Mouse (Mus musculus) cerebral cortex, adult 2 months (tissue): ENCODE measurements around the gene Hpd.

Source experiments
- WGBS: fragments of 180-500 bp; shearing (Covaris S2); methylation state at CpG from one replicate; pipeline ENCODE4 v1.1.7; 2018; 5-methylcytosine and 5-hydroxymethylcytosine counted together

The Hpd gene

DNA sequence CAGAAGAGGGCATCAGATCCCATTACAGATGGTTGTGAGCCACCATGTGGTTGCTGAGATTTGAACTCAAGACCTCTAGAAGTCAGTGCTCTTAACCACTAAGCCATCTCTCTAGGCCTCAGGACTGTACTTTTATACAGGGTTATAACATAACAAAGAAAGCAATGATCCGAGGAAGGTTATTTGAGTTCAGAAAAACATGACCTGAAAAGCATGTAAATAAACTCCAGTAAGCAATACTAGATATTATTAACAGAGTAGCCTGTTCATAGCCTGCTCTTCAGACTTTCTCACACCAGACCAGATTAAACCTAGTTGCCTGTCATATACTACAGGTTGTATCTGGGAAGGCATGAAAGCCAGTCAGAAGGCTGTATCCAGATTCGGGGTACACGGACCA lies 4.8 kb upstream of the Hpd start:
- WGBS, result 91% methylated on average over 3 of the region's 3 CpGs

DNA sequence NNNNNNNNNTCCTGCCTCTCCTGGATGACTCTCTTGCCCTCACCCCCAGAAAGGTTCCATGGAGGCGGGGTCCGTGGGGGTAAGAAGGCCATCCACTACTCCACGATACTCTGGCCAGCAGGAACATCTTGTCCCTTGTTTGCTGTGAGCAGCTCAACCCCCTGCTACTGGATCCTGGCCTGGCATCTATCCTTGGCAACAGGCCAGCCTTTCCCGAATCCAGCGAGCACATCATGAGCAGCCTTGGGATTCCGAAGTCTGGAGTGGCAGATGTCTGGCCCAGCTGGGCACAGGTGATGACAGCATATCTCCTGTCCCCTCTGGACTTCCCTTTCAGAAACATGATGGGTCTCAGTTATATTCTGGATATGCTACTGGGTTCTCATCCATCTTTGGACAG lies 3.4 kb upstream of the Hpd start:
- WGBS, result 47% methylated on average over 6 of the region's 6 CpGs

DNA sequence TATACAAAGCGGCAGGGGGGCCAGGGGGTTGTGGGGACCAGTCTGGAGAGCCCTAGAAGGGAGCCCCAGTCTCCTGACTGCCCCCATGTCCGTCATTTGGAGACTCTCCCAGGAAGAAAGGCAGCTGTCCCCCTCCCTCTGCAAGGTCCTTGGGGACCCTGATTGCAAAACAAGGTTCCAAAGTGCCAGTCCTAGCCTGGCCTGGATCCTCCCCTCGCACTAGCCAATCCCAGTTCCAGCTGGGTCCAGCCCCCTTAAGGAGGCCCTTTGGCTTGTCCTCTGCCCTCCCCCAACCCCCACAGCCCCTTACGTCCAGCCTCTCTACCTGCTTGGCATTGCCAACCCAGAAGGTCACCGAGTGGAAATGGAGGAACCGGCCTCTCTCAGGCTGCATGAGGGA lies 991 bp downstream of the Hpd start:
- WGBS, result 78% methylated on average over 6 of the region's 6 CpGs

DNA sequence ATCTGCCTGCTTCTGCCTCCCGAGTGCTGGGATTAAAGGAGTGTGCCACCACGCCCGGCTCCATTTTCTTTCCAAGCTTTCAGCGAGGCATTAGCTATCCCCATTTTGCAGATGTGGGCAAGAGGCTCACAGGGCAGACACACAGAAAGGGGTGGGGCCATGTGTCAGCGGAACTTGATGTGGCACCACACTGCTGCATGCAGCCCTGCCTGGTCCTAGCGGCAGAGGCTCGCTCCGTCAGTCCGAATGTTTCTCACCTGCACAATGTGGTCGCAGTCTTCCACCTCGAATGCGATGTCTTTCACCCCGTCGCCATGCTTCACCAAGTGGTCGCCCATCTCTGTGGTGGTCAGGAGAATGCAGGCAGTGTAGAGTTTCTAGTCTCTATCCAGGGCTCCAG lies 2.1 kb downstream of the Hpd start:
- WGBS, result 95% methylated on average over 15 of the region's 15 CpGs

DNA sequence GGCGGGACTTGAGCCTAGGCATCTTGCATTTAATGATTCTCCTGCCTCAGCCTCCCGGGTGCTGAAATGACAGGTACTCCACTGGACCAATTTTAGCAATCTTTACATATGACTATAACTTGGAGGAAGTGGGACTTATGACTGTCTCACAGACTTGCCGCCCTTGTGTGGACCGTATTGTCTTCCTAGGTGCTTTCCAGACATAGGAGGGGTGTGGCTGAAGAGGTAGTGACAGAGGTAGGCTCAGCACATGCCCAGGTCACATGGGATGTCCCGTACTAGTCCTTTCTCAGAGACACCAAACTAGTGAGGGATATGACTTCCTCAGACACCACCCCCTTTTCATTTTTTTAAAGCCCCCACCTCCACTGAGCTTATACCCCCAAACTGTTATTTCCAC lies 3.7 kb downstream of the Hpd start:
- WGBS, result 88% methylated on average over 5 of the region's 5 CpGs

DNA sequence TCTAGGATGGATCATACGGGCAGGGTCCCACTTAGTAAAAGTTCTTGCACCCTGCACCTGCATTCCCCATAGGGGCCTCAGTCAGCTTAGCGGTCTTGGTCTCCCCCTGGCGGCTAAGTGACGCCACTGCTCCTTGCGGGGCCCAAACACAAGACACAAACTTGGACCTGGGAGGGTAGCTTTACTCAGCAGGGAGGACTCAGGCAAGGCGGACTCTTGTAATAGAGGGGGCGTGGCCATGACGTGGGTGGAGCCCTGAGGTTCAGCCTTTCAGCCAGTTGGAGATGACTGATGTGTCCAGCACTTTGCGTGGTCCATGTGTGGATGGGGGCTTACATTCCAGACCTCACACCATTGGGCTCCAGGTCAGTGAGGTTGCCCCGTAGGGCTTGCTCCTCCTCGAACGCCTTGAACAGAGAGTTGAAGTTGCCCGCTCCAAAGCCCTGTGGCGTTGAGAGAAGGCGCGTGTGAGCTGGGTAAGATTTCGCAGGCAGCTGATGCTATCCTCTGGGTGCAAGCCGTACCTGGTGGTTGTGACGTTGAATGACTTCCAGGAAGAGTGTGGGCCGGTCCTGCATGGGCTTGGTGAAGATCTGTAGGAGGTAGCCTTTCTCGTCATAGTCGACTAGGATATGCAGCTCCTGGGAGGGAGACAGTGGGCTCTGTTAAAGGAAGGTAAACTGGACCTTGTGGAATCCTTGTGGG lies 10.7 kb downstream of the Hpd start:
- 8% methylated on average over 22 of the region's 22 CpGs for WGBS

DNA sequence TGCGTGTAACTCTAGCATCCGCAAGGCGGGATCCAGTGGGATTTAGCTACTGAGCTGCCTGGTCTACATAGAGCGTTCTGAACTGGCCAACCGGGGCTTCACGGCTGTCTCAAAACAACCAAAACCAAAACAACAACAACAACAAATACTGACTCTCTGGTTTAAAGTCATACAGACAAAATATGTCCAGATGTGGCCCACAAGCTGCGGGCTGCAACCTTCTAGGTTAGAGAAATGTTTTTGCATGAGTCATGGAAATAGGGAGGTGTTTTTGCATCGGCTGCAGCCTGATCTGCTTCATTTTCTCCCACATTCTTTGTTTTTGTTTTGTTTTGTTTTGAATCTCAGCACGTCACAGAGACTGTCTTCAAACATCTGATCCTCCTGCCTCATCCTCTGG lies 12.2 kb downstream of the Hpd start:
- 72% methylated on average over 9 of the region's 9 CpGs for WGBS

DNA sequence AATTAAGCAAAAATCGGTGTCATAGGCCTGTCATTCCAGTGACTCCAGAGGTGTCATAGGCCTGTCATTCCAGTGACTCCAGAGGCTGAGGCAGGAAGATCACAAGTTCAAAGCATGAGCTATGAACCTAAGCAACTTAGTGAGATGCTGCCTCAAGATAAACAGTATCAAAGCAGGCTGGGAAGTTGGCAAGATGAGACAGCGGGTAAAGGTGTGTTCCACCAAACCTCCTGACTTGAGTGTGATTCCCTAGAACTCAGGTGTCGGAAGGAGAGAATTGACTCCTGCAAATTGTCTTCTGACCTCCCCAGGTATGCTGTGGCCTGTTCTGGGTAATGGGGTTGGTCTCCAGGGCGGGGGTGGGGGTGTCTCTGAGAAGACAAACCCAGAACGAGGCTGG lies 13.2 kb downstream of the Hpd start, which contains the start of gene Psmd9:
Gene Psmd9, plus strand, starts transcription at position 130 of the 400 bp plus-strand sequence.
- WGBS, result 84% methylated on average over 5 of the region's 5 CpGs

DNA sequence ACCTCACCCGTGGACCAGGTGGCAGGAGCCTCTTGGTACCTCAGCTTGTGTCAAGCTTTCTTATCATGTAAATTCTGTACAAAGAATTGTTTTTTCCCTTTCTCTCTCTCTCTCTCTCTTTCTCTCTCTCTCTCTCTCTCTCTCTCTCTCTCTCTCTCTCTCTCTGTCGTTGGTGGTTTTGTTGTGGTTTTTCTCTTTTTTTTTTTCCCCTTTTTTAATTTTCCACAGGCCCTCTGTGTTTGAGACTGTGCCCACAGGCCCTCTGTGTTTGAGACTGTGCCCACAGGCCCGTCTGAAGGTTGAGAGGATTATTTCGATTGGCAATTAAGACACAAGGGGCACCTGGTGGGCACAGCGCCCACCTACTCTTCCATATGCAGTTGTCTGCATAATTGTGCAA lies 14.9 kb downstream of the Hpd start:
- WGBS, result 47% methylated on average over 5 of the region's 5 CpGs

DNA sequence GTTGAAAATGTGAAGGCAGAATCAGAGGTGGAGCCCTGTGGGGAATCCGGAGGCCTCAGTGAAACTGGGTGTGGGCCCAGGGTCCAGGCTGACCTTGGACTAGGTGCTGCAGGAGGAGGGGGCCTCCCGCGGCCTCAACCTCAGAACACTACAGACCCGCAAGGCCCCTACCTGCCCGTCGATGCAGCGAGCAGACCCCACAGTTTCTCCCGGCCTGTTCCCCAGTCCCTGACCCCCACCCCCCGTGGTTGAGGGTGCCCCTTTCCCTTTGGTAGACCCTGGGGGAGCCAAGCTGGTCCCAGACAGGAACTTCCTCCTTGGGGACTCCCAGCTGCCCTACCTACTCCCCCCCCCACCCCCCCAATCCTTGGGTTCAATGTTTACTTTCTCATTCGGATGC lies 16.1 kb downstream of the Hpd start:
- 91% methylated on average over 10 of the region's 10 CpGs for WGBS

DNA sequence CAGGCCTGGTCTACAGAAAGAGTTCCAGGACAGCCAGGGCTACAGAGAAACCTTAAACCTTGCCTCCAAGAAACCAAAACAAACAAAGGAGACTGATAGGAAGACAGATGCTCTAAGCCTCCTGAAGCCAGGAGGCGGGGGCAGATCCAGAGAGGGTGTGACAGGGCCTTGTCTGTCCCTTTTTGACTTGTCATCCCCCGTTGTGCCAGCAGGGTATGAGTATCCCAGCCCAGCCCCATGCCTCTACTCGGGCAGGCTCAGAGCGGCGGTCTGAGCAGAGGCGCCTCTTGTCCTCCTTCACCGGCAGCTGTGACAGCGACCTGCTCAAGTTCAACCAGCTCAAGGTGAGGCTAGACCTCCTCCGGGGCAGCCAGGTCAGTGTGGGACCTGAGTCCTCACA lies 19.6 kb downstream of the Hpd start:
- WGBS, result 84% methylated on average over 9 of the region's 9 CpGs

DNA sequence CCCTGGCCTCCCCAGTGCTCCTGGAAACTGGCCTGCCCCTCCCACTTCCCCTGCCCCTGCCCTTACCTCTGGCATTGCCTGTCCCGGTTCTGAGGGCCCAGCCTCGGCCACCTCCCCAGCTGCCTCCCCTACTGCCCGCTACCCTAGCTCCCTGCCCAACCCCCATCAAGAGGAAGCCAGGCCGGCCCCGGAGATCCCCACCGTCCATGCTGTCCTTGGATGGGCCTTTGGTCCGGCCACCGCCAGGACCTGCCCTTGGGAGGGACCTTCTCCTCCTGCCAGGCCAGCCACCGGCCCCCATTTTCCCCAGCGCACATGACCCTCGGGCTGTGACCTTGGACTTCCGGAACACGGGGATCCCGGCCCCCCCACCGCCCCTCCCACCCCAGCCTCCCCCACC lies 22.2 kb downstream of the Hpd start:
- 90% methylated on average over 15 of the region's 15 CpGs for WGBS

DNA sequence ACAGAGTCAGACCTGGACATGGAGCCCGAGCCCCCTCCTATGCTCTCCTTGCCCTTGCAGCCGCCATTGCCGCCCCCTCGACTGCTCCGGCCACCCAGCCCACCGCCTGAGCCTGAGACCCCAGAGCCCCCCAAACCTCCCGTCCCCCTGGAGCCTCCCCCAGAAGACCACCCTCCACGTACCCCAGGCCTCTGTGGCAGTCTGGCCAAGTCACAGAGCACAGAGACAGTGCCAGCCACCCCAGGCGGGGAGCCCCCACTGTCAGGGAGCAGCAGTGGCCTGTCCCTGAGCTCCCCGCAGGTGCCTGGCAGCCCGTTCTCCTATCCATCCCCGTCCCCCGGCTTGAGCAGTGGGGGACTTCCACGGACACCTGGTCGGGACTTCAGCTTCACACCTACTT lies 22.7 kb downstream of the Hpd start:
- 94% methylated on average over 15 of the region's 15 CpGs for WGBS

DNA sequence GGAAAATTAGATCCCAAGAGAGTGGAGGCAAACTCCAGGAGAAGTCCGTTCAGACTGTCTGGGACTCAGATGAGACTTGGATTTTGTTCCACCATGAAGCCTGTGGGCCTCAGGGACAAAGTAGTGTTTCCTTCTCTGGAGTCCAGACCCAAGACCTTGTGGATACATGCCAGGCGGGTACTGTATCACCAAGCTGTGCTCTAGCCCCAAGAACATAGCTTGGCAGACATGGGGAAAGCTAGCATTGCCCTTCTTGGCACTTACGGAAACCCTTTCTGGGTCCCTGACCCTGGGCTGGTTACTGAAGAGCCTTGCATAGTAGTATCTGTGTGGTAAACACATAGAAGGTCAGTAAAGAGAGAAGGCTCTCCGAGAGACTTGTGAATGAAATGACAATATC lies 23.1 kb downstream of the Hpd start:
- WGBS, result 87% methylated on average over 4 of the region's 4 CpGs

DNA sequence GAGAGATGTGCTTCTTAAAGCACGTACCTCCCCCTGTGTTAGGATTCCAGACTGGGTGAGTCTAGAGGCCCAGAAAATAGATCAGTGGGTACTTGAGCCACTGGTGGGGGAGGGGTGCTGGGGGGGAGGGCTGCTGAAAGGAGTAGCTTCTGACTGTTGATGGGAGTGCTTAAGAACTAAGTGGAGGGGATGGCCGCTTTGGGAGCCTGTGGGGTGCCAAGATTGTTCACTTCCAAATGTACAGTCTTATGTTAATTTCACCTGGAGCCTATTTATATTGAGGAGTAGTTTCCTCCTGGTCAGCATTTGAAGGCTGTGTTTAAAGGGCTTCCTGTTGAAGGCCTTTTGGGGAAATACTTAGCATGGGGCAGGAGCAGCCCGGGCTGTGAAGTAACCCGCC lies 24.6 kb downstream of the Hpd start:
- 70% methylated on average over 4 of the region's 4 CpGs for WGBS

DNA sequence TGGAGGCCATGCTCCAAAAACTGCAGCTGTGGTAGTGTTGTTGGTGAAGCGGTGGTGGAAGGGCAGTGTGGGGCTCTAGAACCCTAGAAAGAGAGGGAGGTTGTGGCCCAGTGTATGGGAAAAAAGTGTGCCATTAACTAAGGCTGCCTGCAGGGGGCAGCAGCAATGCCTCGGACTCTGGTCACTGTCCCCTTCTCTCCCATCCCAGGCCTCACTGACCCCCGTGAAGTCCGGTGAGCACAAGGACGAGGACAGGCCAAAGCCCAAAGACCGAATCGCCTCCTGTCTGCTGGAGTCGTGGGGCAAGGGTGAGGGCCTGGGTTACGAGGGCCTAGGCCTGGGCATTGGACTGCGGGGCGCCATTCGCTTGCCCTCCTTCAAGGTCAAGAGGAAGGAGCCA lies 25.8 kb downstream of the Hpd start:
- 86% methylated on average over 12 of the region's 12 CpGs for WGBS

DNA sequence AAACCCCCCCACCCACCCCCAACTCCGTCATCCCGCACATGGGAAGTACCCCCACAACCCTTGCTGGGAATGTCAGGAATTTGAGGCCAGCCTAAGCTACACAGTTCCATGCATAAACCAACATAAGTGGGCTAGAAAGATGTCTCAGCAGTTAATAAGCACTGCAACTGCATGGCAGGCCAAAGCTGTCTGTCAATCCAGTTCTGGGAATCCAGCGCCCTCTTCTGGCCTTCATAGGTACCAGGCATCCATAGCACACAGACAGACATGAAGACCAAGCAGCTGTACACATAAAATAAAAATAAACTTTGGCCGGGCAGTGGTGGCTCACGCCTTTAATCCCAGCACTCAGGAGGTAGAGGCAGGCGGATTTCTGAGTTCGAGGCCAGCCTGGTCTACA lies 27.1 kb downstream of the Hpd start:
- WGBS, result 39% methylated on average over 7 of the region's 7 CpGs

DNA sequence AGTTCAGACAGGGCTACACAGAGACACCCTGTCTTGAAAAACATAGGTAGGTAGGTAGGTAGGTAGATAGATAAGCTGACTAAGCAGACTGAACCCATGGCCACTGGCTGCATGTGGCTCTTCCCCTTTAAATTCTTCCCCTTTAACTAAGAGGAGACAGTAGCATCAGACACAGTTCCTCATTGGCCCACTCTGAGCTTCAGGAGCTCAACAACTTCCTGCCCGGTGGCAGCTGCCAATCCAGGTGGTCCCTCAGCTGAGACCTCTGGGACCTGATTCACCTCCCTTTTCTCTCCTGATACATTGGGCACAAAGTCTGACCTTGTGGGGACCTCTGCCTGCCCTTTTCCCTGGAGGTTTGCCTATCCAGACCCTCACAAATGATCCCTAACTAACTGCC lies 29.6 kb downstream of the Hpd start:
- 72% methylated on average over 1 of the region's 1 CpGs for WGBS

DNA sequence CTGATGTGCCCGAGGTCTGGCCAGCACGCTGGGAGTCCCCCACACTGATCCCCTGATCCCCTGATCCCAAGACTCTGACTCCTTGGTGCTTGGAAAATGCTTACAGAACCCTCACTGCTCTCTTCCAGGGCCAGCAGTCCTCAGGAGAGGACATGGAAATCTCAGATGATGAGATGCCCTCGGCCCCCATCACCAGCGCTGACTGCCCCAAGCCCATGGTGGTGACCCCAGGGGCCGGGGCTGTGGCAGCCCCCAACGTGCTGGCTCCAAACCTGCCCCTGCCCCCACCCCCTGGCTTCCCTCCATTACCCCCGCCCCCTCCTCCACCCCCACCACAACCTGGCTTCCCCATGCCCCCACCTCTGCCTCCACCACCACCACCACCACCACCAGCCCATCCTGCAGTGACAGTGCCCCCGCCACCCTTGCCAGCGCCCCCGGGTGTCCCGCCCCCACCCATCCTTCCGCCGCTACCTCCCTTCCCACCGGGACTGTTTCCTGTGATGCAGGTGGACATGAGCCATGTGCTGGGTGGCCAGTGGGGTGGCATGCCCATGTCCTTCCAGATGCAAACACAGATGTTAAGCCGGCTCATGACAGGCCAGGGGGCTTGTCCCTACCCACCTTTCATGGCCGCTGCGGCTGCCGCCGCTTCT lies 30.7 kb downstream of the Hpd start:
- WGBS, result 86% methylated on average over 17 of the region's 19 CpGs

DNA sequence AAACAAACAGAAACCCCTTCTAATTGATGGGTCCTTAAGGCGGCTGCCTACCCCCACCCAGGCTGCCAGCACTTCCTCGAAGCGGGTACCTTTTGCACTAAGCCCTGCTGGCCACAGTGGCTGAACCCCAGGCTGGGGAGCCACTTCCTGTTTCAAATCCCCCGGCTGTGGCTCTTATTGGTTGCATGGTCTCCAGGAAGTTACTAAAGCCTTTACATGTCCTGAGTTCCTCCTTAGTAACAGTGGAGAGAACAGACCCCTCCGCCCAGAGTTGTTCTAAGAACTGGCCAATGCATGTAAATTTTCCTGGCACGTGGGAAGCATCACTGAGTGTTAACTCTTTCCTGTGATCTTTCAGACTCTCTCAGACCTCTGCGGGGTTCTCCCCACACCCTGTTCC lies 31.4 kb downstream of the Hpd start:
- 19% methylated on average over 7 of the region's 7 CpGs for WGBS

DNA sequence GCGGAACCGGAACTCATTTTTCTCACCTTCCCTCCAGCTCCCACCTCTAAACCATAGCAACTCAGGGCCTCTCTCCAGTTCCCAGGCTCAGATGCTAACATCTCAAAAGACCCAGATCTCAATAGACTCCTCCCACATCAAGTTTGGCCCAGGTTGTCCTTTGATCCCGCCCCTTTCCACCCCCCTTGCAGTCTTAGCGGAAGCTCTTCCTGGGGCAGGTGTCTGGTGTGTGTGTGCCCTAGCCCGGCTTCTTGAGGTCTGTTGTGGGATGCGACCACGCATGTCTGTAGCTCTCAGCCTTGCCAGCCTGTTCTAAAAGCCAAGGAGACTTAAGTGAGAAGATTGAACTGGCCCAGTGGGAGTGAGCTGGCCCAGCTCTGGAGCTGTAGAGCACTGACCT lies 31.9 kb downstream of the Hpd start:
- 19% methylated on average over 7 of the region's 7 CpGs for WGBS

DNA sequence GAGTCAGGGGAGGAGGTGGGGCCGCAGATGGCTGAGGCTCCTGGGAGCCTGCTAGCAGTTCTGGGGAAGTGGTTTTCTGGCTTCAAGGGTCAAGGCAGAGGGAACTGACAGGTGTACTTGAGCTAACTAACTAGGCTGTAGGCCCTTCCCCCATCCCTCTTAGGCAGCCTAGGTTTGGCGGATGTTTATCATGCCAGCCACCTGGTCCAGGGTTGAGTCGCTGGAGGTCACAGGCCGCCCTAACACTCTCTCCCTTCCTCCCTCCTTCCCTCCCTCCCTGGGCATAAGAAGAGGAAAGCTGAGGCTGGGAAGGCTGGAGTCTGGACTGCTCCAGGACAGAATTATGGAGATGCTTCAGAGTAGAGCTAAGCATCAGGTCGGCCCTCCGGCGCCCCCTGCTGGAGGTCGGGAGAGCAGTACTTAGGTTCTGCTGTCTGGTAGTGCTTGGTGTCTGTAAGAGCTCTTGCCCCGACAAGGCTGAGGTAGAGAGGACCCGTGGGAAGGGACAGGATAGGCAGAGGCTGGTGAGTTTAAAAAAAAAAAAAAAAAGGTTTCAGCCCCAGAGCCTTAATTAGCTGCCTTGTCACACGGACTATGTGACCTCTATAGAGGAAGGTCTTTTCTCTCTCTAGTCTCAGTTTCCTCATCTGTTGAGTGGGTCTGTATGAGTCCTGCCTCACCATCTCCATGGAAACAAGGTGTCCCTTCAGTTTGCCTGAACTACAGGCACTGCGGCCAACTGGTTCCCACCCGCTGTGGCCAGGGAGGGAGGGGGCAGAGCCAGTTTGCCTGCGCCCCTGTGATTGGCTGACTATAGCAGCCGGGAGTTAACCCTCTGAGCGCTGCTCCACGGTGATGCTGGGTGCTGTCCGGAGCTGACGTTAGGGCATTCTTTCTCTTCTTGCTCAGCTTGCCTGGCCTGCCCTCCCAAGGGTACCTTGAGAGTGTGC lies 32.8 kb downstream of the Hpd start:
- 7% methylated on average over 19 of the region's 19 CpGs for WGBS
